Mouse (Mus musculus): Measurements from ENCODE around the gene Cyp4a14. TPM values are rescaled to one million over a fixed set of nuclear protein-coding genes. Genes with fewer than 3 reads are reported as not detected.
"Not testable (repeated sequence)": the region's sequence is repeated elsewhere in the genome, so short reads cannot be mapped to it uniquely, and the experiment has no call there.

Gene Cyp4a14
- polyA plus RNA-seq, 1 experiment from 2014 or later = not detected

GRCm38 (mm10) chr4:115473585-115473984 lies 22.4 kb downstream of the Cyp4a14 start:
- H3K9me3 ChIP-seq (replicated peaks; ENCODE audit: control insufficient read depth, low read length); H3K4me1 ChIP-seq (ENCODE audit: control insufficient read depth, insufficient read depth, low read length); H3K4me2 ChIP-seq (ENCODE audit: low read length); H3K27ac ChIP-seq (ENCODE audit: low read depth, low read length); H3K9ac ChIP-seq (ENCODE audit: low read length); H3K4me3 ChIP-seq (ENCODE audit: low read depth, low read length); H3K27me3 ChIP-seq (replicated peaks; ENCODE audit: control insufficient read depth, insufficient read depth, low read length); H3K36me3 ChIP-seq (ENCODE audit: control insufficient read depth, insufficient read depth, low read length); ATAC-seq; DNase-seq (ENCODE audit: low spot score): not testable (repeated sequence)
- 79% methylated on average over 3 of the region's 3 CpGs for WGBS

- no peak within 1 kb of the TSS for H3K4me2 ChIP-seq (ENCODE audit: low read length)
- no peaks in the 10 kb centered on the region for H3K4me1 ChIP-seq (ENCODE audit: control insufficient read depth, insufficient read depth, low read length)
- WGBS = 78% methylated on average over 3 of the region's 3 CpGs
- no peaks in the 10 kb centered on the region for H3K9me3 ChIP-seq (replicated peaks; ENCODE audit: control insufficient read depth, low read length)
- no peak within 1 kb of the TSS for H3K27ac ChIP-seq (ENCODE audit: low read depth, low read length)
- ATAC-seq = no peak
- H3K9ac ChIP-seq (ENCODE audit: low read length) = no peak within 1 kb of the TSS
- H3K27me3 ChIP-seq (replicated peaks; ENCODE audit: control insufficient read depth, insufficient read depth, low read length) = no peaks in the 10 kb centered on the region
- H3K36me3 ChIP-seq (ENCODE audit: control insufficient read depth, insufficient read depth, low read length) = no peaks in the 10 kb centered on the region
- no peak within 1 kb of the TSS for H3K4me3 ChIP-seq (ENCODE audit: low read depth, low read length)
- no peak for DNase-seq (ENCODE audit: low spot score)
Observed at GRCm38 (mm10) chr4:115452304-115452703, 43.6 kb downstream of the Cyp4a14 start, which contains the start of gene Cyp4a30b. TSS of gene Cyp4a30b (plus strand) at chr4:115452604.

- Histone ChIP-seq H3K9me3 (replicated peaks; ENCODE audit: control insufficient read depth, low read length) (no peaks in the 10 kb centered on the region), H3K4me2 (ENCODE audit: low read length) (no peak overlapping the region), H3K9ac (ENCODE audit: low read length) (no peak overlapping the region), H3K27ac (ENCODE audit: low read depth, low read length) (no peak overlapping the region), H3K4me1 (ENCODE audit: control insufficient read depth, insufficient read depth, low read length) (no peaks in the 10 kb centered on the region), H3K36me3 (ENCODE audit: control insufficient read depth, insufficient read depth, low read length) (no peaks in the 10 kb centered on the region), H3K27me3 (replicated peaks; ENCODE audit: control insufficient read depth, insufficient read depth, low read length) (no peaks in the 10 kb centered on the region), H3K4me3 (ENCODE audit: low read depth, low read length) (no peak overlapping the region)
- WGBS = 71% methylated on average over 3 of the region's 3 CpGs
- DNase-seq (ENCODE audit: low spot score) (no peak), ATAC-seq (no peak)
Observed at GRCm38 (mm10) chr4:115450577-115451137, 45.3 kb downstream of the Cyp4a14 start.

Other genes starting within 250 kb of the Cyp4a14 start
- not detected in 2 replicates for gene Cyp4a12a, start 197.1 kb downstream of the Cyp4a14 start, polyA plus RNA-seq (2014; fragmentation: Nextera tagmentation; extraction: Ambion mirVana)
- not detected in 2 replicates for gene Cyp4a12b, start 84.5 kb downstream of the Cyp4a14 start, polyA plus RNA-seq (2014; fragmentation: Nextera tagmentation; extraction: Ambion mirVana)
- gene Cyp4a30b, start 43.5 kb downstream of the Cyp4a14 start, polyA plus RNA-seq (2014; fragmentation: Nextera tagmentation; extraction: Ambion mirVana) = not detected in 2 replicates
- not detected in 2 replicates for gene Cyp4a10, start 22.1 kb upstream of the Cyp4a14 start, polyA plus RNA-seq (2014; fragmentation: Nextera tagmentation; extraction: Ambion mirVana)
- gene Cyp4a31, start 67.5 kb upstream of the Cyp4a14 start, polyA plus RNA-seq (2014; fragmentation: Nextera tagmentation; extraction: Ambion mirVana) = not detected in 2 replicates
- not detected in 2 replicates for gene Cyp4a32, start 104.8 kb upstream of the Cyp4a14 start, polyA plus RNA-seq (2014; fragmentation: Nextera tagmentation; extraction: Ambion mirVana)
- gene Cyp4b1, start 151.6 kb upstream of the Cyp4a14 start, polyA plus RNA-seq (2014; fragmentation: Nextera tagmentation; extraction: Ambion mirVana) = 0.33 TPM in 2 replicates
- 17.7 and 23.4 TPM in 2 replicates for gene Efcab14, start 241.6 kb upstream of the Cyp4a14 start, polyA plus RNA-seq (2014; fragmentation: Nextera tagmentation; extraction: Ambion mirVana)